Mouse (Mus musculus) liver, embryonic 14.5 days (tissue): ENCODE measurements at regions not wholly inside any gene's neighbourhood (a gene's known extent, or its start where the extent isn't known, plus 50 kb on each side); places are given as distances from the start of the nearest gene placed in this dataset.

Experiments used
- ATAC-seq: fragments of 200-750 bp; cut with Nextera tagmentation; 2 replicates; pipeline ENCODE4 v1.8.0; 2017; ENCODE audit warnings: moderate number of reproducible peaks, mild to moderate bottlenecking, moderate library complexity; ENCODE audit not compliant: insufficient read depth
- DNase-seq, 3 experiments: peaks; one replicate each; pipeline ENCODE4 v3.0.0-alpha.2; 2012 to 2013; ENCODE audit warnings: low read depth in 3 of 3, low spot score in 3 of 3
- H3K27ac ChIP-seq: fragments of 300-500 bp; sonication (generic); 2 replicates; pipeline ENCODE4 v1.5.1; 2014; ENCODE audit warnings: moderate library complexity, mild to moderate bottlenecking, control low read depth, inconsistent platforms
- H3K27me3 ChIP-seq: fragments of 300-500 bp; sonication (generic); 2 replicates; pipeline ENCODE4 v1.6.1; 2014; ENCODE audit warnings: mild to moderate bottlenecking, low read length, moderate library complexity; ENCODE audit not compliant: control insufficient read depth, insufficient read depth
- H3K36me3 ChIP-seq: fragments of 300-500 bp; sonication (generic); replicated peaks from 2 replicates; pipeline ENCODE4 v1.6.1; 2014; ENCODE audit warnings: low read depth; ENCODE audit not compliant: control insufficient read depth, insufficient read depth
- H3K4me1 ChIP-seq, 2 experiments: fragments of 200-500 bp in 1 of 2; fragments of 300-500 bp in 1 of 2; sonication (generic) in 1 of 2; replicated peaks; 2 replicates each; pipeline ENCODE4 v1.6.1; 2012 to 2014; ENCODE audit warnings: antibody characterized with exemption in 1 of 2, inconsistent platforms in 1 of 2, low read length in 1 of 2; ENCODE audit not compliant: control insufficient read depth in 2 of 2, insufficient read depth in 2 of 2
- H3K4me2 ChIP-seq: fragments of 300-500 bp; sonication (generic); 2 replicates; pipeline ENCODE4 v1.6.1; 2014; ENCODE audit warnings: low read depth, mild to moderate bottlenecking, control low read depth, moderate library complexity
- H3K4me3 ChIP-seq, 2 experiments: fragments of 200-500 bp in 1 of 2; fragments of 300-500 bp in 1 of 2; sonication (generic) in 1 of 2; 2 replicates each; pipeline ENCODE4 v1.5.1; 2012 to 2014; ENCODE audit warnings: low read depth in 2 of 2, low read length in 2 of 2, mild to moderate bottlenecking in 2 of 2, control low read depth in 1 of 2, inconsistent platforms in 1 of 2, moderate library complexity in 1 of 2; ENCODE audit not compliant: insufficient read depth in 1 of 2
- H3K9ac ChIP-seq: fragments of 300-500 bp; sonication (generic); replicated peaks from 2 replicates; pipeline ENCODE4 v1.6.1; 2014; ENCODE audit warnings: mild to moderate bottlenecking, control low read depth, moderate library complexity
- H3K9me3 ChIP-seq: fragments of 300-500 bp; sonication (generic); 2 replicates; pipeline ENCODE4 v1.6.1; 2016; ENCODE audit warnings: low read length, mixed read lengths; ENCODE audit not compliant: control insufficient read depth
- CTCF ChIP-seq: IDR thresholded peaks from 2 replicates; pipeline ENCODE4 v1.5.1; 2016; ENCODE audit warnings: antibody characterized with exemption, low read depth, control low read depth
- EP300 ChIP-seq: IDR thresholded peaks from 2 replicates; pipeline ENCODE4 v1.6.1; 2016; ENCODE audit warnings: antibody characterized with exemption, low read depth
- WGBS: fragments of 180-500 bp; shearing (Covaris S2); extraction: QIAGEN DNeasy Blood & Tissue Kit; methylation state at CpG from one replicate; pipeline ENCODE4 v1.1.7; 2014; ENCODE audit not compliant: insufficient replicate concordance; 5-methylcytosine and 5-hydroxymethylcytosine counted together

DNA sequence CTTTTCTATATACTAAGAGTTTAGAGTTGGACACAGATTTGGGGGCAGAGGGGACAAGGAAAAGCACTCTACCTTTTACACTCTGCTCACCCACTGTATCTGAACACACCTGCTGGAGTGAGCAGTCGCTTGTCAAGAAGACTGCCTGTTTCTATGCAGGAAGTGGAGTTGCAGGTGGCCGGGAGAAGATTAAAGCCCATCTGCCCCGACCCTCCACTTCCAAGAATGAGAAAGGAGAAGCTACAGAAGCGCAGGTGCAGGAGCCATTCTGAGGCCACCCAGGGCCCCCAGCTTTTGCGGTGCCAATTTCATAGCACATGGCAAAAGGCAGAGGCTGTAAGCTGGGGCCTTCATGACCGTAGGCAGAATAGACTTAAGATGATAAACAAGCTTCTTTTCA is 108.4 kb upstream of the Atp6ap2 start:
- Histone ChIP-seq H3K4me3 (no peak overlapping the region), H3K27me3 (no peaks in the 10 kb centered on the region), H3K4me1 (no peaks in the 10 kb centered on the region), H3K4me2 (no peak overlapping the region), H3K36me3 (no peaks in the 10 kb centered on the region), H3K9ac (no peak overlapping the region), H3K27ac (no peak overlapping the region), H3K9me3 (no peaks in the 10 kb centered on the region)
- 23% methylated on average over 6 of the region's 6 CpGs for WGBS
- ATAC-seq = no peak
- TF ChIP-seq CTCF (no peak), EP300 (no peak)
- no peak for DNase-seq

GRCm38 (mm10) chrX:12490957-12491356 is 96.6 kb upstream of the Atp6ap2 start:
- Histone ChIP-seq H3K9ac (no peak overlapping the region), H3K4me1 (peaks cover 0 to 8% of the 10 kb centered on the region in 2 experiments; a peak in 1 of 4 replicates), H3K4me3 (no peak overlapping the region), H3K9me3 (no peaks in the 10 kb centered on the region), H3K36me3 (no peaks in the 10 kb centered on the region), H3K4me2 (no peak overlapping the region), H3K27me3 (no peaks in the 10 kb centered on the region), H3K27ac (no peak overlapping the region)
- DNase-seq = no peak
- TF ChIP-seq EP300 (no peak), CTCF (no peak)
- WGBS = 62% methylated on average over 7 of the region's 7 CpGs
- ATAC-seq = no peak

- no peak for ATAC-seq
- Histone ChIP-seq H3K4me1 (peaks cover 0 to 8% of the 10 kb centered on the region in 2 experiments; a peak in 1 of 4 replicates), H3K27me3 (no peaks in the 10 kb centered on the region), H3K27ac (no peak overlapping the region), H3K4me2 (no peak overlapping the region), H3K4me3 (no peak overlapping the region), H3K9ac (no peak overlapping the region), H3K36me3 (no peaks in the 10 kb centered on the region), H3K9me3 (no peaks in the 10 kb centered on the region)
- 35% methylated on average over 5 of the region's 5 CpGs for WGBS
- TF ChIP-seq EP300 = no peak
- TF ChIP-seq CTCF = no peak
- no peak for DNase-seq
Measured at GRCm38 (mm10) chrX:12493216-12493615, 94.4 kb upstream of the Atp6ap2 start.

DNA sequence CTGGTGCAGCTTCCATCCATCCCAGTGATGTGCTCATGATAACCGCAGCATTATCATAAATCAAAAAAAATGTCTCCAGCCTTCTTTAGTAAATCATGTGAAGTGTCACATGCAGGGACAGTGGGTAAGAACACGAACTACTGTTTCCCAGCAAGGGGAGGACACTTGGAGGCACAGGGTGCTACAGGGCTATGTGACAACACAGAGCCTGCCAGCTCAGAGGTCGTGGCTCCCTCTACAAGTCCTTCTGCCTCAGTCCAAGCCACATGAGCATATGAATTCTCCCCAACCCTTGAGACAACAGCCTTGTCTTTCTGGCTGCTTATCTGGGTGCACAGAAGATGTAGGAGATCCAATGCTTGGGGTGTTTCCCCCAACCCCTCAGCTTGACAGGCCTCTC is 93.7 kb upstream of the Atp6ap2 start:
- no peak for ATAC-seq

GRCm38 (mm10) chrX:12494535-12494934 is 93.1 kb upstream of the Atp6ap2 start:
- peak; percentile 47; the same call in 1 of the 2 replicates for ATAC-seq
- Histone ChIP-seq H3K36me3 (no peaks in the 10 kb centered on the region), H3K4me1 (peaks cover 0 to 8% of the 10 kb centered on the region in 2 experiments; a peak in 1 of 4 replicates), H3K9ac (no peak overlapping the region), H3K4me2 (no peak overlapping the region), H3K9me3 (no peaks in the 10 kb centered on the region), H3K27me3 (no peaks in the 10 kb centered on the region), H3K4me3 (no peak overlapping the region), H3K27ac (no peak overlapping the region)
- TF ChIP-seq EP300 = no peak
- TF ChIP-seq CTCF = no peak
- WGBS = 29% methylated on average over 6 of the region's 6 CpGs
- peak in 2 of 3 experiments; percentile 1 to 11 for DNase-seq

More for the DNA sequence above, 93.7 kb upstream of the Atp6ap2 start:
- peaks cover 0 to 8% of the 10 kb centered on the region in 2 experiments; a peak in 1 of 4 replicates for H3K4me1 ChIP-seq
- H3K27me3 ChIP-seq = no peaks in the 10 kb centered on the region
- no peak overlapping the region for H3K4me3 ChIP-seq
- no peaks in the 10 kb centered on the region for H3K9me3 ChIP-seq
- H3K36me3 ChIP-seq = no peaks in the 10 kb centered on the region
- WGBS = 34% methylated on average over 3 of the region's 3 CpGs
- no peak overlapping the region for H3K4me2 ChIP-seq
- no peak for DNase-seq
- TF ChIP-seq EP300 (no peak), CTCF (no peak)
- no peak overlapping the region for H3K27ac ChIP-seq
- H3K9ac ChIP-seq = no peak overlapping the region

DNA sequence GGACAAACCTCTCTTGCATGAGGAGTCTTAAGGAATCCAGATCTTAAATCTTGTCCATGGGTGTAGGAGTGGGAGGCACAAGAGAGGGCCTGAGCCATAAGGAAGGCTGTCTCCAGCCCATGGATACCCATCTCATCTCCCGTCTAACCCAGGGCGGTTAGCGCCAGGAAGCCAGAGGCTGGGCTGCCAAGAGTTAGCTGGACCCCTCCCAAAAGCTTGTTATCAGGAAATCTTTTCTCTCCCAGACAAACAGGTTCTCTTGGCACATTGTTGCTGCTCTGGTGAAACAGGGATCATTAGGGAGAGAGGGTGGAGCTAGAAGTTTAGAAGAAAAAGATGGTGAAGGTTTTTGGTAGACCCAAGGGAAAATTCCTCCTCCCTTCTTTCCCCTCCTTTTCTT is 87.0 kb upstream of the Atp6ap2 start:
- Histone ChIP-seq H3K9me3 (no peaks in the 10 kb centered on the region), H3K4me3 (no peak overlapping the region), H3K9ac (no peak overlapping the region), H3K4me1 (no peaks in the 10 kb centered on the region), H3K27me3 (no peaks in the 10 kb centered on the region), H3K27ac (no peak overlapping the region), H3K36me3 (no peaks in the 10 kb centered on the region), H3K4me2 (no peak overlapping the region)
- DNase-seq (no peak), ATAC-seq (no peak)
- 79% methylated on average over 3 of the region's 3 CpGs for WGBS
- TF ChIP-seq CTCF = no peak
- no peak for TF ChIP-seq EP300
